Mouse (Mus musculus) MEL (cell line): Measurements from ENCODE around the gene Sh2b2.
A peak's percentile ranks its signal among the peaks of the same experiment; 100 is the strongest.

Source experiments
- CTCF ChIP-seq, 3 experiments: IDR thresholded peaks in 2 of 3; conservative IDR thresholded peaks in 1 of 3; 2 replicates each; pipeline ENCODE4 v1.5.1; 2011 to 2012; ENCODE audit warnings: low read length in 3 of 3, low read depth in 2 of 3, mild to moderate bottlenecking in 2 of 3, improper control_type of control experiment in 1 of 3, inconsistent platforms in 1 of 3, mixed read lengths in 1 of 3, moderate library complexity in 1 of 3; ENCODE audit not compliant: control insufficient read depth in 1 of 3, insufficient read depth in 1 of 3, poor library complexity in 1 of 3, severe bottlenecking in 1 of 3
- ELF1 ChIP-seq: IDR thresholded peaks from 2 replicates; pipeline ENCODE4 v1.6.1; 2014; ENCODE audit warnings: low read depth, mild to moderate bottlenecking, inconsistent platforms, low read length, improper control_type of control experiment, moderate library complexity
- EP300 ChIP-seq, 2 experiments: IDR thresholded peaks; 2 replicates each; pipeline ENCODE4 v1.6.1; 2011; ENCODE audit warnings: improper control_type of control experiment in 2 of 2, low read length in 2 of 2, low read depth in 1 of 2, mild to moderate bottlenecking in 1 of 2
- MAFK ChIP-seq: IDR thresholded peaks from 2 replicates; pipeline ENCODE4 v1.6.1; 2011; ENCODE audit warnings: low read depth, mild to moderate bottlenecking, low read length, improper control_type of control experiment, borderline replicate concordance
- MAX ChIP-seq: IDR thresholded peaks from 2 replicates; pipeline ENCODE4 v1.6.1; 2011; ENCODE audit warnings: low read length, improper control_type of control experiment
- MEF2A ChIP-seq: IDR thresholded peaks from 2 replicates; pipeline ENCODE4 v1.6.1; 2014; ENCODE audit warnings: low read depth, mild to moderate bottlenecking, inconsistent platforms, low read length, improper control_type of control experiment; ENCODE audit not compliant: poor library complexity, insufficient replicate concordance, severe bottlenecking; ENCODE audit errors: extremely low read depth
- POLR2A ChIP-seq, 2 experiments: IDR thresholded peaks; 2 replicates each; pipeline ENCODE4 v1.6.1; 2011 to 2012; ENCODE audit warnings: low read length in 2 of 2, mild to moderate bottlenecking in 2 of 2, control low read depth in 1 of 2, improper control_type of control experiment in 1 of 2, low read depth in 1 of 2, moderate library complexity in 1 of 2; ENCODE audit not compliant: control insufficient read depth in 1 of 2, insufficient read depth in 1 of 2, poor library complexity in 1 of 2
- POLR2AphosphoS5 ChIP-seq: IDR thresholded peaks from 2 replicates; pipeline ENCODE4 v1.6.1; 2012; ENCODE audit warnings: low read depth, borderline replicate concordance, mild to moderate bottlenecking, inconsistent platforms, low read length, moderate library complexity, mixed read lengths
- SMC3 ChIP-seq: IDR thresholded peaks from 2 replicates; pipeline ENCODE4 v1.6.1; 2011; ENCODE audit warnings: low read depth, low read length, improper control_type of control experiment
- TAL1 ChIP-seq: IDR thresholded peaks from 2 replicates; pipeline ENCODE4 v1.6.1; 2012; ENCODE audit warnings: mild to moderate bottlenecking, inconsistent platforms, low read length, moderate library complexity, mixed read lengths
- USF1 ChIP-seq: IDR thresholded peaks from 2 replicates; pipeline ENCODE4 v1.6.1; 2014; ENCODE audit warnings: low read depth, mild to moderate bottlenecking, inconsistent platforms, low read length, improper control_type of control experiment, moderate library complexity

- TF ChIP-seq CTCF (IDR thresholded peaks at IDR 0.05 in 2 of 3, conservative IDR thresholded peaks at IDR 0.05 in 1 of 3; ENCODE audit: control insufficient read depth in 1 of 3, insufficient read depth in 1 of 3, low read depth in 2 of 3, low read length in 3 of 3, poor library complexity in 1 of 3, severe bottlenecking in 1 of 3) (peak; percentile 80 to 98 (median 85)), MEF2A (no peak), POLR2A (IDR thresholded peaks at IDR 0.05; ENCODE audit: control insufficient read depth in 1 of 2, insufficient read depth in 1 of 2, low read depth in 1 of 2, low read length in 2 of 2, poor library complexity in 1 of 2) (no peak), MAX (no peak), USF1 (no peak), EP300 (IDR thresholded peaks at IDR 0.05; ENCODE audit: low read depth in 1 of 2, low read length in 2 of 2) (0 out of 4 replicates have a peak, but pooled peaks of 1 of the 2 experiments have one; percentile 7), ELF1 (no peak), TAL1 (no peak), MAFK (no peak), SMC3 (peak; percentile 89), POLR2AphosphoS5 (no peak)
Measured at GRCm38 (mm10) chr5:136186723-136187122, 59.6 kb downstream of the Sh2b2 start.
